Mouse (Mus musculus) megakaryocyte, embryonic 14.5 days (primary cell): ENCODE results near the gene Tgfbr3. TPM values are rescaled to one million over a fixed set of nuclear protein-coding genes. Genes with fewer than 3 reads are reported as not detected.
"Not testable (repeated sequence)": the region's sequence is repeated elsewhere in the genome, so short reads cannot be mapped to it uniquely, and the experiment has no call there.

Source experiments
- H3K27me3 ChIP-seq: replicated peaks from 2 replicates; pipeline ENCODE3; 2012; ENCODE audit warnings: inconsistent platforms
- H3K36me3 ChIP-seq: replicated peaks from 2 replicates; pipeline ENCODE3; 2012; ENCODE audit warnings: low read length, inconsistent platforms, mixed read lengths
- H3K4me1 ChIP-seq: 2 replicates; pipeline ENCODE4 v1.6.1; 2012; ENCODE audit warnings: inconsistent platforms
- H3K4me3 ChIP-seq: replicated peaks from 2 replicates; pipeline ENCODE3; 2012; ENCODE audit warnings: moderate library complexity, mild to moderate bottlenecking, inconsistent platforms
- H3K9me3 ChIP-seq: 2 replicates; pipeline ENCODE4 v1.6.1; 2012; ENCODE audit warnings: inconsistent platforms
- FLI1 ChIP-seq: IDR thresholded peaks from 2 replicates; pipeline ENCODE4 v1.6.1; 2012; ENCODE audit warnings: low read length, inconsistent platforms, mixed read lengths
- GATA1 ChIP-seq: IDR thresholded peaks from 3 replicates; pipeline ENCODE4 v1.6.1; 2012; ENCODE audit warnings: mixed read lengths, low read length, inconsistent platforms, borderline replicate concordance
- polyA plus RNA-seq: library from polyadenylated mRNA; stranded (reverse); fragments of >175 nt; gene quantifications from 2 replicates; pipeline ENCODE4 v1.2.3, GENCODE M21; 2012; ENCODE audit warnings: low replicate concordance; ENCODE audit not compliant: insufficient read depth

Gene Tgfbr3
- polyA plus RNA-seq, 1 experiment = not detected

GRCm38 (mm10) chr5:107224820-107225417 is 64.5 kb downstream of the Tgfbr3 start:
- Histone ChIP-seq H3K36me3 (no peaks in the 10 kb centered on the region), H3K4me3 (no peak overlapping the region), H3K9me3 (0 out of 2 replicates have a peak, but pooled peaks cover 3% of the 10 kb centered on the region), H3K27me3 (no peaks in the 10 kb centered on the region), H3K4me1 (peaks cover 4% of the 10 kb centered on the region; the same call in 1 of the 2 replicates)
- no peak for TF ChIP-seq FLI1
- no peak for TF ChIP-seq GATA1

- TF ChIP-seq FLI1 (no peak), GATA1 (no peak)
- Histone ChIP-seq H3K36me3 (no peaks in the 10 kb centered on the region), H3K27me3 (no peaks in the 10 kb centered on the region), H3K4me3 (no peak overlapping the region), H3K4me1 (peaks cover 4% of the 10 kb centered on the region; the same call in 1 of the 2 replicates), H3K9me3 (0 out of 2 replicates have a peak, but pooled peaks cover 3% of the 10 kb centered on the region)
These were observed 65.3 kb downstream of the Tgfbr3 start for GRCm38 (mm10) chr5:107224151-107224550.

- not testable (repeated sequence) for H3K4me3 ChIP-seq, H3K9me3 ChIP-seq, H3K4me1 ChIP-seq, H3K36me3 ChIP-seq, H3K27me3 ChIP-seq
These were observed 65.9 kb downstream of the Tgfbr3 start for GRCm38 (mm10) chr5:107223483-107223882.

GRCm38 (mm10) chr5:107223029-107223428 is 66.4 kb downstream of the Tgfbr3 start:
- Histone ChIP-seq H3K27me3 (no peaks in the 10 kb centered on the region), H3K9me3 (0 out of 2 replicates have a peak, but pooled peaks cover 3% of the 10 kb centered on the region), H3K36me3 (no peaks in the 10 kb centered on the region), H3K4me1 (peaks cover 4% of the 10 kb centered on the region; the same call in 1 of the 2 replicates), H3K4me3 (no peak overlapping the region)
- TF ChIP-seq GATA1 = no peak

GRCm38 (mm10) chr5:107222670-107223005 is 66.8 kb downstream of the Tgfbr3 start:
- H3K4me1 ChIP-seq = peaks cover 4% of the 10 kb centered on the region; the same call in 1 of the 2 replicates
- H3K4me3 ChIP-seq = no peak overlapping the region
- TF ChIP-seq FLI1 (no peak), GATA1 (no peak)
- H3K36me3 ChIP-seq = no peaks in the 10 kb centered on the region
- H3K9me3 ChIP-seq = 0 out of 2 replicates have a peak, but pooled peaks cover under 1% of the 10 kb centered on the region
- H3K27me3 ChIP-seq = no peaks in the 10 kb centered on the region

- TF ChIP-seq FLI1 = no peak
- no peak for TF ChIP-seq GATA1
These were observed 67.3 kb downstream of the Tgfbr3 start for GRCm38 (mm10) chr5:107221892-107222669.

GRCm38 (mm10) chr5:107220936-107221335 is 68.5 kb downstream of the Tgfbr3 start:
- Histone ChIP-seq H3K4me1 (peaks cover 4% of the 10 kb centered on the region; the same call in 1 of the 2 replicates), H3K4me3 (no peak overlapping the region), H3K9me3 (no peaks in the 10 kb centered on the region), H3K27me3 (no peaks in the 10 kb centered on the region), H3K36me3 (no peaks in the 10 kb centered on the region)
- TF ChIP-seq FLI1 (no peak), GATA1 (no peak)

More at GRCm38 (mm10) chr5:107221892-107222669, 67.3 kb downstream of the Tgfbr3 start:
- Histone ChIP-seq H3K36me3 (no peaks in the 10 kb centered on the region), H3K27me3 (no peaks in the 10 kb centered on the region), H3K4me3 (no peak overlapping the region), H3K9me3 (no peaks in the 10 kb centered on the region), H3K4me1 (peaks cover 4% of the 10 kb centered on the region; the same call in 1 of the 2 replicates)

- no peak overlapping the region for H3K4me3 ChIP-seq
- TF ChIP-seq GATA1 (no peak), FLI1 (no peak)
- H3K4me1 ChIP-seq = peaks cover 4% of the 10 kb centered on the region; the same call in 1 of the 2 replicates
- H3K36me3 ChIP-seq = no peaks in the 10 kb centered on the region
- no peaks in the 10 kb centered on the region for H3K27me3 ChIP-seq
- no peaks in the 10 kb centered on the region for H3K9me3 ChIP-seq
These were observed 69.5 kb downstream of the Tgfbr3 start for GRCm38 (mm10) chr5:107219883-107220282.

- TF ChIP-seq GATA1 (no peak), FLI1 (no peak)
- no peaks in the 10 kb centered on the region for H3K9me3 ChIP-seq
- no peak overlapping the region for H3K4me3 ChIP-seq
- peaks cover 4% of the 10 kb centered on the region; the same call in 1 of the 2 replicates for H3K4me1 ChIP-seq
- no peaks in the 10 kb centered on the region for H3K36me3 ChIP-seq
- H3K27me3 ChIP-seq = no peaks in the 10 kb centered on the region
These were observed 70.1 kb downstream of the Tgfbr3 start for GRCm38 (mm10) chr5:107219318-107219717.

GRCm38 (mm10) chr5:107218594-107218993 is 70.8 kb downstream of the Tgfbr3 start:
- no peak for TF ChIP-seq GATA1
- TF ChIP-seq FLI1 = no peak
- H3K4me1 ChIP-seq = no peaks in the 10 kb centered on the region
- H3K27me3 ChIP-seq = no peaks in the 10 kb centered on the region
- no peaks in the 10 kb centered on the region for H3K36me3 ChIP-seq
- H3K4me3 ChIP-seq = no peak overlapping the region
- no peaks in the 10 kb centered on the region for H3K9me3 ChIP-seq
